Mouse (Mus musculus) cerebellum, adult 11 months (tissue): ENCODE measurements around the gene Fcrl6.

Experiments used
- DNase-seq: peaks from one replicate; pipeline ENCODE4 v3.0.0; 2022

Gene Fcrl6

GRCm38 (mm10) chr1:172612745-172613144 lies 10.4 kb upstream of the Fcrl6 start:
- no peak for DNase-seq

- DNase-seq, result no peak
Observed at GRCm38 (mm10) chr1:172611304-172611703, 9.0 kb upstream of the Fcrl6 start.

- peak; percentile 14 for DNase-seq
Observed at GRCm38 (mm10) chr1:172594495-172594894, 7.9 kb downstream of the Fcrl6 start.

- no peak for DNase-seq
Observed at GRCm38 (mm10) chr1:172593956-172594355, 8.4 kb downstream of the Fcrl6 start.

GRCm38 (mm10) chr1:172593321-172593720 lies 9.0 kb downstream of the Fcrl6 start:
- DNase-seq, result no peak

GRCm38 (mm10) chr1:172590385-172590784 lies 12.0 kb downstream of the Fcrl6 start, which contains the start of gene Slamf8:
Slamf8 (minus strand) TSS chr1:172590568.
- DNase-seq, result no peak

GRCm38 (mm10) chr1:172585612-172586567 lies 16.5 kb downstream of the Fcrl6 start:
- DNase-seq, result no peak

GRCm38 (mm10) chr1:172585026-172585425 lies 17.3 kb downstream of the Fcrl6 start:
- DNase-seq, result no peak

GRCm38 (mm10) chr1:172584271-172584670 lies 18.1 kb downstream of the Fcrl6 start:
- no peak for DNase-seq

GRCm38 (mm10) chr1:172582436-172582835 lies 19.9 kb downstream of the Fcrl6 start:
- no peak for DNase-seq

GRCm38 (mm10) chr1:172580116-172580515 lies 22.2 kb downstream of the Fcrl6 start:
- no peak for DNase-seq

- no peak for DNase-seq
Observed at GRCm38 (mm10) chr1:172567758-172568157, 34.6 kb downstream of the Fcrl6 start.

- no peak for DNase-seq
Observed at GRCm38 (mm10) chr1:172566131-172566530, 36.2 kb downstream of the Fcrl6 start.

- no peak for DNase-seq
Observed at GRCm38 (mm10) chr1:172563465-172563828, 38.9 kb downstream of the Fcrl6 start.

GRCm38 (mm10) chr1:172562641-172563464 lies 39.5 kb downstream of the Fcrl6 start:
- peak; percentile 66 for DNase-seq

GRCm38 (mm10) chr1:172555638-172556037 lies 46.7 kb downstream of the Fcrl6 start, which contains the start of gene Vsig8:
Vsig8 (plus strand) TSS chr1:172555938.
- DNase-seq, result no peak

GRCm38 (mm10) chr1:172552623-172553022 lies 49.7 kb downstream of the Fcrl6 start:
- DNase-seq, result no peak

- no peak for DNase-seq
Observed at GRCm38 (mm10) chr1:172551009-172551408, 51.3 kb downstream of the Fcrl6 start.

- DNase-seq, result no peak
Observed at GRCm38 (mm10) chr1:172550551-172550951, 51.8 kb downstream of the Fcrl6 start.

- DNase-seq, result no peak
Observed at GRCm38 (mm10) chr1:172549717-172550116, 52.6 kb downstream of the Fcrl6 start.

- DNase-seq, result no peak
Observed at GRCm38 (mm10) chr1:172549314-172549713, 53.0 kb downstream of the Fcrl6 start.

- DNase-seq, result no peak
Observed at GRCm38 (mm10) chr1:172548501-172548900, 53.9 kb downstream of the Fcrl6 start.
